Mouse (Mus musculus) hindbrain, embryonic 14.5 days (tissue): ENCODE data around the gene Arhgap18. TPM values are rescaled to one million over a fixed set of nuclear protein-coding genes. Genes with fewer than 3 reads are reported as not detected.

Experiments used
- ATAC-seq: fragments of 200-750 bp; cut with Nextera tagmentation; 2 replicates; pipeline ENCODE4 v1.8.0; 2017; ENCODE audit warnings: moderate number of reproducible peaks, mild to moderate bottlenecking, moderate TSS enrichment, moderate library complexity; ENCODE audit not compliant: low FRiP score
- DNase-seq: peaks from one replicate; pipeline ENCODE4 v3.0.0-alpha.2; 2015; ENCODE audit warnings: low spot score
- H3K27ac ChIP-seq: fragments of 300-500 bp; sonication (generic); 2 replicates; pipeline ENCODE4 v1.5.1; 2014; ENCODE audit warnings: mild to moderate bottlenecking, moderate library complexity
- H3K27me3 ChIP-seq: fragments of 300-500 bp; sonication (generic); 2 replicates; pipeline ENCODE4 v1.6.1; 2014; ENCODE audit warnings: mild to moderate bottlenecking, low read length, mixed read lengths; ENCODE audit not compliant: control insufficient read depth, insufficient read depth
- H3K36me3 ChIP-seq: fragments of 300-500 bp; sonication (generic); replicated peaks from 2 replicates; pipeline ENCODE4 v1.6.1; 2014; ENCODE audit not compliant: control insufficient read depth, insufficient read depth
- H3K4me1 ChIP-seq: fragments of 300-500 bp; sonication (generic); replicated peaks from 2 replicates; pipeline ENCODE4 v1.6.1; 2014; ENCODE audit warnings: antibody characterized with exemption, low read length, mixed read lengths; ENCODE audit not compliant: control insufficient read depth, insufficient read depth
- H3K4me2 ChIP-seq: fragments of 300-500 bp; sonication (generic); replicated peaks from 2 replicates; pipeline ENCODE4 v1.6.1; 2014; ENCODE audit warnings: mild to moderate bottlenecking, moderate library complexity
- H3K4me3 ChIP-seq: fragments of 300-500 bp; sonication (generic); replicated peaks from 2 replicates; pipeline ENCODE4 v1.5.1; 2014; ENCODE audit warnings: mild to moderate bottlenecking, low read length
- H3K9ac ChIP-seq: fragments of 300-500 bp; sonication (generic); 2 replicates; pipeline ENCODE4 v1.6.1; 2014
- H3K9me3 ChIP-seq: fragments of 300-500 bp; sonication (generic); 2 replicates; pipeline ENCODE4 v1.6.1; 2016; ENCODE audit warnings: low read length; ENCODE audit not compliant: control insufficient read depth
- WGBS: fragments of 180-500 bp; shearing (Covaris S2); extraction: QIAGEN DNeasy Blood & Tissue Kit; methylation state at CpG from one replicate; pipeline ENCODE4 v1.1.7; 2014; 5-methylcytosine and 5-hydroxymethylcytosine counted together
- polyA plus RNA-seq: library from polyadenylated mRNA; unstranded; fragments of >200 nt; fragmentation: Nextera tagmentation; extraction: Ambion mirVana; gene quantifications from 2 replicates; pipeline ENCODE4 v1.2.1, GENCODE M21; 2014

Arhgap18 gene
- polyA plus RNA-seq, 1 experiment from 2014 or later: 14.9 TPM

DNA sequence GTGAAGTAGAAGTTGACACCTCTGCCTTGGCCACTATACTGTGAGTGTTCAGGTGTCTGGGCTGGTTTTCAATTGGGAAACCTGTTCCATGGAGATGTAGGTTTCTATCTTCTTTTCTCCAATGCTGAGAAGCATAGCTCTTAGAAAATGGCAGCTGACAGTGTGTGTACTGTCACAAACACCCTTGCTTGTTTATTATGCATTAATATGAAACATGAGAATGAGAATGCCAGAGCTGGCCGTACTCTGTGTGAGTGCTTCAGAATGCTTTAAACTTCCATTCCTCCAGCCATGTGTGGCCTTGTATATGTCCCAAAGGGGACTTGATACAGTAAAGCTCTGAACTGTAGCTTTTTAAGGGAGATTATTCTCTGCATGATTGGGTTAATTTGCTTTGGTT is 110.8 kb downstream of the Arhgap18 start:
- Histone ChIP-seq H3K9ac (no peak overlapping the region), H3K9me3 (no peaks in the 10 kb centered on the region), H3K36me3 (no peaks in the 10 kb centered on the region), H3K4me2 (no peak overlapping the region), H3K4me1 (no peaks in the 10 kb centered on the region), H3K27ac (no peak overlapping the region), H3K4me3 (no peak overlapping the region), H3K27me3 (no peaks in the 10 kb centered on the region)
- WGBS: 97% methylated on average over 1 of the region's 1 CpGs
- ATAC-seq: no peak
- no peak for DNase-seq

DNA sequence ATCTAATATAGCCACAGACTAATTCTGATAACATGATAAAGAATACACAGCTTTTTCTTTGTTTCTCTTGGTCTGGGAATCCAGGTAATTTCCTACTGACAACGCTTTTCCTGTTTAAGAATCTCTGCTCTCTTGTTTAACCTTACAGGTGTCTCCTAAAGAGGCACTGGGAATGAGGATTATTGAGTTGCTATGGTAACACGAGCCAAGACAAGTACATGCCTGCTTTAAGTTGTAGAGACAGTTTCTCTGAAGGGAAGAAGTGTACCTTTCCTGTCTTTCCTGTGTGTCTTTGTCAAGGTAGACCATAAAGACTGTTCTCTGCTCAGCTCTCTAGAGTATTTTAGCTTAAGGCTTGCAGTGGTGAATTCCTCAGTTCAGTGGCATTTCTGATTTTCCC is 117.6 kb downstream of the Arhgap18 start:
- no peak overlapping the region for H3K4me3 ChIP-seq
- H3K4me2 ChIP-seq: no peak overlapping the region
- no peak overlapping the region for H3K9ac ChIP-seq
- H3K27ac ChIP-seq: no peak overlapping the region
- DNase-seq (peak; percentile 44), ATAC-seq (0 out of 2 replicates have a peak, but pooled peaks have one; percentile 40)
- no peaks in the 10 kb centered on the region for H3K4me1 ChIP-seq
- no peaks in the 10 kb centered on the region for H3K9me3 ChIP-seq
- WGBS: 49% methylated on average over 2 of the region's 2 CpGs
- no peaks in the 10 kb centered on the region for H3K36me3 ChIP-seq
- no peaks in the 10 kb centered on the region for H3K27me3 ChIP-seq

DNA sequence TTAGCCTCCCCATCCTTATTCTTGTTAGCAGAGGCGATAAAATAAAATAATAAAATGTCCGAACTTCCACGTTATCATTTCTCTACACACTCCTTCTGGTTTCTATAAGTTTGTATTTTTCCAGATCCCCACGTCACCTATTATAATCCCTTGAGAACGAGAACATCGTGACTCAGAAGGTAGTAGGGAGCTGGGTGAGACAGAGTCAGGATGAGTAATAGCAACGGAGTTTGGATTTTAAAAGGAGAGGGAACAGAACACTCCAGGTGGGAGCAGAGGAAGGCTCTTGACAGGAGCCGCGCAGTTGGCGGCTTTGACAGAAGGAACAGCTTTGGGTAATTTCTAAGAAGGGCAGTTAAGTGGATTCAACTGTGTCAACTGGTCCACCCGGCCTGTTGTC is 124.1 kb downstream of the Arhgap18 start:
- no peak overlapping the region for H3K27ac ChIP-seq
- no peak overlapping the region for H3K9ac ChIP-seq
- H3K4me1 ChIP-seq: no peaks in the 10 kb centered on the region
- H3K4me2 ChIP-seq: no peak overlapping the region
- H3K36me3 ChIP-seq: no peaks in the 10 kb centered on the region
- no peaks in the 10 kb centered on the region for H3K9me3 ChIP-seq
- H3K4me3 ChIP-seq: no peak overlapping the region
- DNase-seq (no peak), ATAC-seq (no peak)
- no peaks in the 10 kb centered on the region for H3K27me3 ChIP-seq
- WGBS: 85% methylated on average over 11 of the region's 11 CpGs

DNA sequence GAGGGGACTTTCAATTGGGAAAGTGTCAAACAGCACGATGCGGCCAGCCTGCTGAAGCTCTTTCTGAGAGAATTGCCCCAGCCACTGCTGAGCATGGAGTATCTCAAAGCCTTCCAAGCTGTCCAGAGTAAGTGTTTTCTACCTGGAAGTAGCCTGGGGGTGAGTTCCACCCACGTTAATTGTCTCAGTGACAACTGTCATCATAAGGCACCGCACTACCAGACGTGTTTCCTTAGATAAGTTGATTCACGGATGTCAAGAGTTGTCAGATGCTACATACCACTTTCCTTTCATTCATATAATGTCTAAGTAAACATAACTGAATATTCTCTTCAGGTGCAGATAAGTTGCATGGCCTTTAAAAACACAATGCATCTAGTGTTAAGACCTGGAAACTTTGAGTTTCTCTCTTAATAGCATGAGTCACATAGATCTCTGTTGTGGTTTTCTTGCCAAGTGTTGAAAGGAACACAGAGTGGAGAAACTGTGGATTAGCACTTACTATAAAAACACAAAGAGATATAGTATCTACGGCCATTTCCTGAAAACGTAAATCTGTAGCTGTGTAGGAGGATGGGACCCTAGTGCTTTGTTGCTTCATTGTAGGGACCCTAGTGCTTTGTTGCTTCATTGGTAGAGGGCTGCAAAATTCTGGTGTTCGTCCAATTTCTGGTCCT is 125.8 kb downstream of the Arhgap18 start:
- DNase-seq (no peak), ATAC-seq (no peak)
- 89% methylated on average over 9 of the region's 9 CpGs for WGBS
- H3K27ac ChIP-seq: no peak overlapping the region
- no peak overlapping the region for H3K4me2 ChIP-seq
- no peak overlapping the region for H3K4me3 ChIP-seq
- no peak overlapping the region for H3K9ac ChIP-seq
- no peaks in the 10 kb centered on the region for H3K27me3 ChIP-seq
- H3K9me3 ChIP-seq: no peaks in the 10 kb centered on the region
- no peaks in the 10 kb centered on the region for H3K36me3 ChIP-seq
- no peaks in the 10 kb centered on the region for H3K4me1 ChIP-seq

DNA sequence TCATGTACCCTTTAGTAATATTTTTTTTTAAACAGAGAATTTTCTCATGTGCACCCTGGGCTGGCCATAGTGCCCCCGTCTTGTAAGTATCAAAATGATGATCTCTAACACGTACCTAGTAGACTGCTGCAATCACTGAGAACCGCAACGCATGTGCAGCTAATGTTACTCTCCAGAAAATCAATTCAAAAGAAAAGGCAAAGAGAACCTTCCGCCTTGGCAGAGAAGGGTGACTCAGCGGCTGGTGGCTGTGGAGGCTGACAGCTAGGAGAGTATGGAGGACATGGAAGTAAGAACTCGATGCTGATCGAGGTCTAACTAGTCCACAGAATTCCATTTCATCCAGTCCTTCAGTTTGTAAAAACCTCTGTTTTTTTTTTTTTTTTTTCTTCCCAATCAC is 131.7 kb downstream of the Arhgap18 start:
- H3K9ac ChIP-seq: no peak overlapping the region
- ATAC-seq: no peak
- no peaks in the 10 kb centered on the region for H3K36me3 ChIP-seq
- no peaks in the 10 kb centered on the region for H3K4me1 ChIP-seq
- no peaks in the 10 kb centered on the region for H3K9me3 ChIP-seq
- no peak overlapping the region for H3K4me3 ChIP-seq
- H3K4me2 ChIP-seq: no peak overlapping the region
- no peaks in the 10 kb centered on the region for H3K27me3 ChIP-seq
- 84% methylated on average over 8 of the region's 8 CpGs for WGBS
- no peak overlapping the region for H3K27ac ChIP-seq
- no peak for DNase-seq

DNA sequence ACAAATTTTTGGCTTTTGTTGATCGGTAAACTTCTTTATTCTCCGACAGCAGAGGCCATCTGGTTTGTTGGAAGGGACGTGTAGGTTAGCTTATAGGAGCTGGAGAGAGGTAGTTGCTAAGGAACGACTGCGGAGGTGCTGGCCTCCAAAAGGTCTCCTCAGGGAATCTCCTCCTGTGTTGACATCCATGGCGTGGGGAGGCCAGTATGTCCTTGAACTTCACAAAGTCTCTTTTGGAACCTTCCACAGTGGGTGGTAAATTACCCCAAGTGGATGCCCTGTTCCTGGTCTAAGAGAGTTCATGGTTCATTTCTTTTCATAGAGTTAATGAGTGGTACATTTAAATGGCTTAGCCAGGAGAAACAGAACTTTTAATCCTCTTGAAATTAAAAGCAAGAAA is 136.0 kb downstream of the Arhgap18 start:
- H3K4me1 ChIP-seq: no peaks in the 10 kb centered on the region
- no peaks in the 10 kb centered on the region for H3K27me3 ChIP-seq
- no peaks in the 10 kb centered on the region for H3K36me3 ChIP-seq

DNA sequence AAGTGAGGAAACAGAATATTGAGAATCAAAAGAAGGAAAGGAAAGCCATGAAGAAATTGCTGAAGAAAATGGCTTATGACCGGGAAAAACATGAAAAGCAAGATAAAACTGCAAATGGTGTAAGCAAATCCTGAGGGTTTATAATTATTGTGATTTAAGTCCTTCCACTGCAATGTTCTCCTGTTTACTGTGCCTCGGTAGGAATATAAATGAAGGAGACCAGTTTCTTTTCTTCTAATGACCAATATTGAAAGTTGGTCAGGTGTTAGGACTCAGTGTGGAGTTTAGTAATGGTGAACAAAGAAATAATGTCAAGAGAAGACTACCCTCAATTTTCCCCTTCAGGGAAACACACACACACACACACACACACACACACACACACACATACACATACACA is 136.5 kb downstream of the Arhgap18 start:
- DNase-seq (no peak), ATAC-seq (no peak)
- Histone ChIP-seq H3K4me2 (no peak overlapping the region), H3K36me3 (no peaks in the 10 kb centered on the region), H3K27ac (no peak overlapping the region), H3K4me1 (no peaks in the 10 kb centered on the region), H3K9ac (no peak overlapping the region), H3K4me3 (no peak overlapping the region), H3K27me3 (no peaks in the 10 kb centered on the region), H3K9me3 (no peaks in the 10 kb centered on the region)
- 78% methylated on average over 2 of the region's 2 CpGs for WGBS

More for the DNA sequence above, 136.0 kb downstream of the Arhgap18 start:
- 23% methylated on average over 6 of the region's 6 CpGs for WGBS
- ATAC-seq (no peak), DNase-seq (no peak)
- Histone ChIP-seq H3K4me2 (no peak overlapping the region), H3K9ac (no peak overlapping the region), H3K27ac (no peak overlapping the region), H3K4me3 (no peak overlapping the region), H3K9me3 (no peaks in the 10 kb centered on the region)

DNA sequence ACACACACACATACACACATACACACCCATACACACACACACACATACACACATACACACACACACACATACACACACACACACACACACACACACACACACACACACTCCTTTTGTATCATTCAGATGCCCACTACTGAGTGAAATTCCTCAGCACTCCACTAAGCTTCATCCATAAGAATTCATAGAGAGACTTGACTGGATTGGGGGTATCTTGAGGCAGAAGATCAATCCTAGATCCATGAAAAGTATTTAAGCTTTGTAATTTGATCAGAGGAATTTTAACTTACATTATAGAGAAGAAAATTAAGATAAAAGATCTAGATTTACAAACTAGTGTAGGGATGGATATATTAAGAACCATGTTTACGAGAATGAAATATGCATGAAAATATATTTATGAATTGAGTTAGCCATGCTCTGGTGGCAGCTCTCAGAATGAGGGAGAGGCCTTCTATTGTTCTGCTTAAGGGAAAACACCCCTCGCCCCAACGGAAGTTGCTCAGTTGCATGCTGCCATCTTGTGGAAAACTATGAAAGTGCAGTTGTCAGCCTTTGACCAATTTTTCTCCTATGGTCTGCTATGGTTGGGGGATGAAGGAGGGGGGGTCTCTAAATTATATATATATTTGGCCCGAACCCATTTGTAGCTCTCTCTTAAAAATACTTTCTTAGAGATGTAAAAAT is 137.2 kb downstream of the Arhgap18 start:
- Histone ChIP-seq H3K27ac (0 out of 2 replicates have a peak overlapping the region, but pooled peaks have one; percentile 35), H3K4me2 (no peak overlapping the region), H3K27me3 (no peaks in the 10 kb centered on the region), H3K9me3 (no peaks in the 10 kb centered on the region), H3K4me1 (no peaks in the 10 kb centered on the region), H3K4me3 (no peak overlapping the region), H3K9ac (no peak overlapping the region), H3K36me3 (no peaks in the 10 kb centered on the region)
- ATAC-seq (peak; percentile 86), DNase-seq (peak; percentile 90)
- 3% methylated on average over 4 of the region's 4 CpGs for WGBS

DNA sequence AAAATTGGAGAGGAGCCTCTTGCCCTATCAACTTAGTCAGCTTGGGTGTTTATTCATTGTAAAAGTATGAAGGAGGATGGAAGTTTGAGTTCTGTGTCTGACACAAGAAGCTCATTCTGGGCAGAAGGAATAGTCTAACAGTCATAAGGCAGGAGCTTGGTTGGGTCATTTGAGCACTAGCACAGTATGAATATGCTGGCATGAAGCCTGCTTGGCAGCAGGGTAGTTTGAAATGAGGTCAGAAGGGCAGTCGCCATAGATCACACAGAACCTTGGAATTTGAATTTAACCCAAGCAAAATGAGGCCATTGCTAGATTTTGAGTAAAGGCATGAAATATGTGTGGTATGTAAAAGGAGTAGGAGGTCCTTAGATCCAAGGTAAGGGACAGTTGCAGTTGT is 139.9 kb downstream of the Arhgap18 start:
- H3K27me3 ChIP-seq: no peaks in the 10 kb centered on the region
- H3K9me3 ChIP-seq: no peaks in the 10 kb centered on the region
- 89% methylated on average over 1 of the region's 1 CpGs for WGBS
- H3K4me2 ChIP-seq: no peak overlapping the region
- H3K4me1 ChIP-seq: no peaks in the 10 kb centered on the region
- ATAC-seq (no peak), DNase-seq (no peak)
- no peak overlapping the region for H3K9ac ChIP-seq
- H3K36me3 ChIP-seq: no peaks in the 10 kb centered on the region
- no peak overlapping the region for H3K27ac ChIP-seq
- no peak overlapping the region for H3K4me3 ChIP-seq
